Mouse (Mus musculus) lung, adult 2 months (tissue): ENCODE data around the gene Borcs8.

Experiments
- CTCF ChIP-seq: fragments of 200-500 bp; IDR thresholded peaks from 2 replicates; pipeline ENCODE4 v1.5.1; 2011; ENCODE audit warnings: mild to moderate bottlenecking, low read length, control low read depth; ENCODE audit not compliant: insufficient read depth
- POLR2A ChIP-seq: fragments of 200-500 bp; IDR thresholded peaks from 2 replicates; pipeline ENCODE4 v1.6.1; 2011; ENCODE audit warnings: low read depth, mild to moderate bottlenecking, control low read depth, low read length, borderline replicate concordance; ENCODE audit errors: extremely low read depth

DNA sequence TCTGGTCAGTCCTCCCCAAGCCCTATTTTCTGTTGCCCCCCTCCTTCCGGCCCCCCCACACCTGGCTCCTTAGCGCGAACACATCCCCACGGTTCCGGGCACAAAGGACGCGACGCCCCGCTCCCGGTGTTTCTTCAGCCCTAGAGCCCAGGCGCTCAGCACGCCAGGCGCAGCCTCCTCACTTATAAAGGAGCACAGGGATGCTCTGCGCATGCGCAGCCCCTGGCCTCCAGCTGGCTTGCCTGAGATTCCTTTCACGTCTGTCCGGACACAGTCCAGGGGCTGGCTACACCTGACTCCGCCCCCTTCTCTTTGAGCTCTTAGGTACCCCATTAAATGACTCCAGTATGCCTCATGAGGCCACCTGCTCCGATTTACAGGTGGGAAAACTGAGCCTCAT is 18.6 kb upstream of the Borcs8 start, which contains the start of gene Ncan:
- TF ChIP-seq POLR2A, result no peak
- TF ChIP-seq CTCF, result no peak
